Mouse (Mus musculus) B cell, adult (primary cell): ENCODE data around the gene Elovl4. TPM values are rescaled to one million over a fixed set of nuclear protein-coding genes. Genes with fewer than 3 reads are reported as not detected.

Experiments
- total RNA-seq: library from RNA; stranded (reverse); gene quantifications from 4 replicates; pipeline ENCODE4 v1.2.4, GENCODE M21; 2023; ENCODE audit not compliant: inconsistent age

Elovl4 gene
- total RNA-seq, result 0.22 TPM in 1 of 4 replicates, not detected in the others

DNA sequence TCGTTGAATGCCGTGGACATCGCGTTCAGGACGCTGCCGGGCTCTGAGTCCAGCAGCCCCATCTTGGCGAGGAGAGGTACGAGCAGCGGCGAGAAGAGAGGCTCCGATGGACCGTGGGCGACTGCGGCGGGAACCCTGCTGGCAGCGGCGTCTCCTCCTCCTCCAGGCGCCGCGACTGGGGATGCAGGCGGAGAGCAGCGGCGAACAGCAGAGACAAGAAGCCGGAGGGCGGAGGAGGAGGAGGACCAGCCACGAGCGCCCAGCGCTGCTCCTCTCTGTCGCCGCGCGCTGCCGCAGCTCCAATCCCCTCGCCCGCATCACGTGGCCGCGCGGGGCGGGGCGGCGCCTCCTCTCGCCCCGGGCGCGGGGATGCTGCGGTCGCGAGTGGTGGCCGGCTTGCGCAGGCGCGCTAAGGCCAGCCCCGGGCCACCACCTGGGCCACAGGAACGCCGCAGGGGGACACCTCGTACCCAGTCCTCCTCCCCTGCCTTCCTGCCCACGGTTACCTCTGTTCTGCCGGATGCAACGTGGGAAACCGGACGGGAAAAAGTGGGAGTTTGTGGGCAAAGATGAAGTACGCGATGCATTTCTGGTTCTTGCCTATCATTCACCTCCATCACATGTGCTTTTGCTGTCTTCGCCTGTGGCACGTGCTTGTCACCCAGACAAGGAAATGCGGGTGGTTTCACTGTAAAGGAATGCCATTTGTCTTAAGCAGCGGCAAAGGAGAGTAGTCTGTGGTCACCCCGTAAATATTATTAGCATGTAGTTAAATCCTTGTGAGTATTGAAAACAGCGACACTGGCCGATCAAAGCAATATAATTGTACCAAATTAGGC lies at the start of gene Elovl4:
TSS of gene Elovl4 (minus strand) at position 301 of the 839 bp plus-strand sequence.

DNA sequence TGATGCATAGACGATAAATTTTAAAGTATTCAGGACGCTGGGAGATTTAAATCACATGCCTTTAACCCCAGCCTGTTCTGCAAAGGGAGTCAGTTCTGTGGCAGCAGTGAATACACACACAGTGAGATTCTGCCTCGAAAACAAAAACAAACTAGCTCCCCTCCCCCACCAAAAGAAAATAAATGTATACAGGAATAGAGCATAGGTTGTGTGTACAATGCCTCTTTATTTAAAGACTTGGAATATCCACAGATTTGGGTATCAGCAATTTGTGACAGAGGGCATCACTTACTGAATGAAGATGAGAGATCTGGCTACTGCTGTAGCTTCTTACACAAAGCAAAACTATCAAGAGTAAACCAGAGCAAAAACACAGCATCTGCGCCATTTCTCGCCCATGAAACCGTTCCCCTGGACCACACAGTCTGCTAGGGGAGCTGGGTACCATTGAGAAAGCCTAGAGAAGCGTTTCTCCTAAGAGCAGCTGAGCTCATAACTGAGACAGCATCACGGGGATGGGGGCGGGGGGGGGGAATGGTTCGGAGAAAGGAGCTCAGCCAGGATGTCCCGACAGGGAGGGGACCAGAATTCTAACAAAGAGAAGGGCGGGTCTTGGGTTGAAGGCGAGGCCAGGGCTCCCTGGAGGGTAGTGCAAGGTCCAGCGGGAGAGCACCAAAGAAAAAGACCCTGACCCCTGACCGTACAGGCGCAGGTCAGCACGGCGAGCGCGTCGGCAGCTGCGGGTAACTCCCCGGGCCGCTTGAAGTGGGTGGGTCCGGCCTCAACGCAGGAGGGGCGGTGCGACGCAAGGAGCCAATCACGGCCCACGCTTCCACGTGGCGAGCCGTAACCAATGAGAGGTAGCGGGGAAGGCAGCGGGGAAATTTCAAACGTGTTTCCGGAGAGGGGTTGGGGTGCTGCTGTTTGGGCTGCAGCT lies 28.0 kb upstream of the Elovl4 start, which contains the start of gene Ttk:
TSS of gene Ttk (plus strand) at position 879 of the 937 bp plus-strand sequence.

Other genes with a start within 250 kb of the Elovl4 start
- 0.57 to 2.2 TPM (median 1.1 TPM) in 4 replicates for gene Ttk, start 28.4 kb upstream of the Elovl4 start, total RNA-seq
- 14.8 to 18.7 TPM (median 15.8 TPM) in 4 replicates for gene Bckdhb, start 118.9 kb upstream of the Elovl4 start, total RNA-seq